Mouse (Mus musculus) heart, embryonic 10.5 days (tissue): ENCODE data around the gene Casp2. TPM values are rescaled to one million over a fixed set of nuclear protein-coding genes. Genes with fewer than 3 reads are reported as not detected.
A peak's percentile ranks its signal among the peaks of the same experiment; 100 is the strongest.

Experiments used
- DNase-seq: peaks from one replicate; pipeline ENCODE4 v3.0.0-alpha.2; 2017; ENCODE audit warnings: low spot score
- H3K27ac ChIP-seq: fragments of 300-500 bp; sonication (generic); 2 replicates; pipeline ENCODE4 v1.5.1; 2016; ENCODE audit warnings: mild to moderate bottlenecking
- H3K27me3 ChIP-seq: fragments of 300-500 bp; sonication (generic); 2 replicates; pipeline ENCODE4 v1.6.1; 2016; ENCODE audit warnings: mild to moderate bottlenecking; ENCODE audit not compliant: poor library complexity, insufficient read depth, severe bottlenecking
- H3K36me3 ChIP-seq: fragments of 300-500 bp; sonication (generic); 2 replicates; pipeline ENCODE4 v1.6.1; 2016; ENCODE audit warnings: mild to moderate bottlenecking, moderate library complexity
- H3K4me1 ChIP-seq: fragments of 300-500 bp; sonication (generic); 2 replicates; pipeline ENCODE4 v1.6.1; 2016; ENCODE audit warnings: mild to moderate bottlenecking
- H3K4me3 ChIP-seq: fragments of 300-500 bp; sonication (generic); 2 replicates; pipeline ENCODE4 v1.5.1; 2016; ENCODE audit warnings: mild to moderate bottlenecking, moderate library complexity
- H3K9me3 ChIP-seq: fragments of 300-500 bp; sonication (generic); 2 replicates; pipeline ENCODE4 v1.6.1; 2016; ENCODE audit warnings: mild to moderate bottlenecking, moderate library complexity
- WGBS: fragments of 180-500 bp; shearing (Covaris S2); methylation state at CpG from one replicate; pipeline ENCODE4 v1.1.7; 2016; 5-methylcytosine and 5-hydroxymethylcytosine counted together
- polyA plus RNA-seq: library from polyadenylated mRNA; unstranded; fragments of >200 nt; fragmentation: Nextera tagmentation; extraction: Ambion mirVana; gene quantifications from 2 replicates; pipeline ENCODE4 v1.2.1, GENCODE M21; 2016

The Casp2 gene
- polyA plus RNA-seq, 1 experiment from 2014 or later, result 45.2 TPM

GRCm38 (mm10) chr6:42295549-42296094 is 30.8 kb downstream of the Casp2 start:
- Histone ChIP-seq H3K9me3 (no peaks in the 10 kb centered on the region), H3K27me3 (no peaks in the 10 kb centered on the region), H3K27ac (no peak overlapping the region), H3K4me1 (no peaks in the 10 kb centered on the region), H3K36me3 (peaks cover 47% of the 10 kb centered on the region), H3K4me3 (no peak overlapping the region)
- no peak for DNase-seq
- 76% methylated on average over 3 of the region's 3 CpGs for WGBS

- WGBS, result 74% methylated on average over 5 of the region's 5 CpGs
- H3K27ac ChIP-seq, result no peak overlapping the region
- H3K9me3 ChIP-seq, result no peaks in the 10 kb centered on the region
- H3K4me3 ChIP-seq, result no peak overlapping the region
- no peaks in the 10 kb centered on the region for H3K27me3 ChIP-seq
- H3K4me1 ChIP-seq, result no peaks in the 10 kb centered on the region
- peak; percentile 66 for DNase-seq
- peaks cover 20% of the 10 kb centered on the region for H3K36me3 ChIP-seq
Measured at GRCm38 (mm10) chr6:42299362-42299761, 34.6 kb downstream of the Casp2 start.

DNA sequence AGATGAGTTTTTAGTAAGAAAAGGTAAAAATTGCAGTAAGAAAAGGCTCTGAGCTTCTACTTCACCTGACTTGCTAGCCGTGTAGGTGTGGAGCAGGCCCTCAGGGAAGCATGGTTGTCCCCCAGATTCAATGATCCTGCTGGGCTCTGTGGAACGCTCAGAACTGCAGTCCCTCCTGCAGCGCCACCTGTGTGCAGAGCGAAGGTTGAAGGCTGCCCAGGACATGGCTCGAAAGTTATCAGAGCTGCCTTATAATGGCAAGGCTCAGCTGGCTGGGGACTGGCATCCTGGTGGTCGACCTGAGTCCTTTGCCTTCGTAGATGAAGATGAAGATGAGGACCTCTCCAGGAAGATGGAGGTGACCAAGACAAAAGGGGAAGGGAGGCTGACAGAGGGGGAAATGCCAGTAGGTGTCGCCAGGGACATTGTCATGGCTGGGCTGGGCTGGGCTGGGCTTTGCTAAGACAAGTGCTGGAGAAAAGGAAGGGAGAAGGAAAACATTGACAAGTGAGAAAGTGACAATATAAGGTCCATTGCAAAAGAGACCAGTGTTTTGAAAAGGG is 45.1 kb downstream of the Casp2 start:
- no peaks in the 10 kb centered on the region for H3K27me3 ChIP-seq
- H3K4me3 ChIP-seq, result no peak overlapping the region
- H3K36me3 ChIP-seq, result peaks cover 42% of the 10 kb centered on the region
- WGBS, result 42% methylated on average over 8 of the region's 8 CpGs
- H3K27ac ChIP-seq, result no peak overlapping the region
- DNase-seq, result peak; percentile 72
- H3K9me3 ChIP-seq, result no peaks in the 10 kb centered on the region
- H3K4me1 ChIP-seq, result no peaks in the 10 kb centered on the region

- 87% methylated on average over 2 of the region's 2 CpGs for WGBS
- no peaks in the 10 kb centered on the region for H3K4me1 ChIP-seq
- H3K4me3 ChIP-seq, result no peak overlapping the region
- peak; percentile 9 for DNase-seq
- no peak overlapping the region for H3K27ac ChIP-seq
- peaks cover 42% of the 10 kb centered on the region for H3K36me3 ChIP-seq
- H3K9me3 ChIP-seq, result no peaks in the 10 kb centered on the region
- no peaks in the 10 kb centered on the region for H3K27me3 ChIP-seq
Measured at GRCm38 (mm10) chr6:42310427-42311053, 45.8 kb downstream of the Casp2 start.

GRCm38 (mm10) chr6:42318293-42318692 is 53.5 kb downstream of the Casp2 start:
- Histone ChIP-seq H3K4me1 (peaks cover under 1% of the 10 kb centered on the region; the same call in 1 of the 2 replicates), H3K36me3 (peaks cover 13% of the 10 kb centered on the region; the same call in 1 of the 2 replicates), H3K9me3 (no peaks in the 10 kb centered on the region), H3K27ac (no peak overlapping the region), H3K4me3 (no peak overlapping the region), H3K27me3 (peaks cover 36% of the 10 kb centered on the region)
- no peak for DNase-seq
- 73% methylated on average over 4 of the region's 4 CpGs for WGBS

- WGBS, result under 1% methylated on average over 28 of the region's 28 CpGs
Measured at GRCm38 (mm10) chr6:42323371-42324066, 58.7 kb downstream of the Casp2 start.

GRCm38 (mm10) chr6:42324067-42324481 is 59.3 kb downstream of the Casp2 start:
- peak; percentile 75 for DNase-seq
- peak overlapping the region; percentile 65 for H3K27ac ChIP-seq
- under 1% methylated on average over 29 of the region's 32 CpGs for WGBS
- peak overlapping the region; percentile 74 for H3K4me3 ChIP-seq
- H3K4me1 ChIP-seq, result peaks cover 21% of the 10 kb centered on the region
- H3K9me3 ChIP-seq, result no peaks in the 10 kb centered on the region
- no peaks in the 10 kb centered on the region for H3K36me3 ChIP-seq
- peaks cover 52% of the 10 kb centered on the region for H3K27me3 ChIP-seq

More at GRCm38 (mm10) chr6:42323371-42324066, 58.7 kb downstream of the Casp2 start:
- peaks cover 21% of the 10 kb centered on the region for H3K4me1 ChIP-seq
- peak overlapping the region; percentile 74 for H3K4me3 ChIP-seq
- no peak overlapping the region for H3K27ac ChIP-seq
- no peak for DNase-seq
- H3K9me3 ChIP-seq, result no peaks in the 10 kb centered on the region
- H3K36me3 ChIP-seq, result no peaks in the 10 kb centered on the region
- H3K27me3 ChIP-seq, result peaks cover 52% of the 10 kb centered on the region

DNA sequence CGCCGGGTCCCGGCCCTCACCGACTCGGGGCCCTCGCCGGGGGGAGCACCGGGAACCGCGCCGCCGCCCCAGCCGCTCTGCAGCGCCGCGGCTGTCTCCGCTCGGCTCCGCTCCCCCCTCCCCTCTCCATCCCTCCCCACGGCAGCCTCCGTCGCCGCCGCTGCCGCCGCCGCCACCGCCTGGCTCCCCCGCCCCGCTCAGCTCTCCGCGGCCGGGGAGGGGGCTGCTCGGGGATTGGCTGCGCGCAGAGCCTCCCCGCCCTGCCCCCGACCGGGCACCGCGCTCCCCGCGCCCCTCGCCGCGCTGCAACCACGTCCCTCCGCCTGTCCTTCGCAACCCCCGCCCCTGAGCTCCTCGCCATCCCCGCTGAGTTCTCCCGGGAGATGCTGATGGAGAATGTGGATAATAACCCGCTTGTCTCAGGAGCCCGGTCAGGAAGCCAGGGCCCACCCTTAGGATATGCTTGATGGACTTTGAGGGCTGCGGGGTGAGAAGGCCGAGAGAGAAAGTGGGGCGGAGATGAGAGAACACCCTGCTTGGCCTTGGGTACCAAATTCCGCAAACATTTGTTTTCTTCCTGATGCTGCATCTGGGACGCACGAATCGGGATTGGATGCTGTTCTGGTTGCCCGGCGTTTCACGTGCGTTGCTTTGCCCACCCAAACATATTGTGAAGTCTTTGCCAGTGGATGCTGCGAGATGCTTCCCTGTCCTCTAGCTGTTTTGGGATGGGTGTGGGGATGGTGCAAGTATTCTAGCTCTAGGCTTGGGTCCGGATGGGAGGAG is 59.9 kb downstream of the Casp2 start, which contains the start of gene Fam131b:
Fam131b (minus strand) TSS at position 162 of the 786 bp plus-strand sequence.
- H3K4me1 ChIP-seq, result peaks cover 21% of the 10 kb centered on the region
- H3K9me3 ChIP-seq, result no peaks in the 10 kb centered on the region
- H3K27me3 ChIP-seq, result peaks cover 50% of the 10 kb centered on the region
- peak; percentile 77 for DNase-seq
- H3K27ac ChIP-seq, result peak within 1 kb of the TSS; percentile 65
- under 1% methylated on average over 43 of the region's 68 CpGs for WGBS
- H3K36me3 ChIP-seq, result no peaks in the 10 kb centered on the region
- H3K4me3 ChIP-seq, result peak within 1 kb of the TSS; percentile 74

DNA sequence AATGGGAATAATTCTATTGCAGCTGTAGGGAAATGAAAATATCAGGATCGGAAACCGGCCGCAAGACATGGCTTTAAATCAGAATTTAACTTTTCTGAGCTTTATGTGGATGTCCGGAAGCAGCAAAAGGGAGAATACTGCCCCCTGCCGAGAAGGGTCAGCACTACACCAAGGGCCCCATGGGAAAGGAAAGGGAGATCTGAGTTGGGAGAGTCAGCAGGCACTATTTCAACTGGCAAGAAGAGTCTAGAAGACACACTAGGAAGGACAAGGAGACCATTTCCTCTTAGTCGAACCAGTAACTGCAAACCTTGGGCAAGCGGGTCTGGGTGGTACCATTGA is 60.5 kb downstream of the Casp2 start:
- Histone ChIP-seq H3K4me3 (peak overlapping the region; percentile 74), H3K36me3 (no peaks in the 10 kb centered on the region), H3K9me3 (no peaks in the 10 kb centered on the region), H3K27me3 (peaks cover 47% of the 10 kb centered on the region), H3K4me1 (peaks cover 21% of the 10 kb centered on the region), H3K27ac (no peak overlapping the region)
- WGBS, result 4% methylated on average over 7 of the region's 7 CpGs
- peak; percentile 83 for DNase-seq

GRCm38 (mm10) chr6:42326509-42326908 is 61.7 kb downstream of the Casp2 start:
- Histone ChIP-seq H3K27ac (no peak overlapping the region), H3K9me3 (no peaks in the 10 kb centered on the region), H3K4me3 (no peak overlapping the region), H3K4me1 (peaks cover 21% of the 10 kb centered on the region), H3K27me3 (peaks cover 43% of the 10 kb centered on the region), H3K36me3 (no peaks in the 10 kb centered on the region)
- 77% methylated on average over 3 of the region's 3 CpGs for WGBS
- DNase-seq, result no peak

DNA sequence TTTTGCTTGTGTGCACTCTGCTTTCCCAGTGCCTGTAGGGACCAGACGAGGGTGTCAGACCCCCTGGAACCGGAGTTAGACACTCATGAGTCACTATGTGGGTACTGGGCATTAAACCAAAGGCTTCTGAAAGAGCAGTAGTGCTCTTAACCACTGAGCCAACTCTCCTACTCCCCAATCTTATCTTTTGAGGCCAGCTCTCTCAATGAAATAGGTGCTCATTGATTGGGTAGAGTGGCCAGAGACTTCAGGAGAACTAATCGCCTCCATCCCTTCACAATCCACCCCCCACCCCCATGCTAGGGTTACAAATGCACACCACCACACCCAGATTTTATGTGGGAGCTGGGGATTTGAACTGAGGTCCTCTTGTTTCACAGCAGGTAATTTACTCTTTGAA is 64.0 kb downstream of the Casp2 start:
- WGBS, result 66% methylated on average over 3 of the region's 3 CpGs
- H3K4me1 ChIP-seq, result peaks cover 16% of the 10 kb centered on the region
- no peak for DNase-seq
- H3K36me3 ChIP-seq, result no peaks in the 10 kb centered on the region
- no peaks in the 10 kb centered on the region for H3K9me3 ChIP-seq
- peaks cover 20% of the 10 kb centered on the region for H3K27me3 ChIP-seq
- H3K4me3 ChIP-seq, result no peak overlapping the region
- no peak overlapping the region for H3K27ac ChIP-seq

DNA sequence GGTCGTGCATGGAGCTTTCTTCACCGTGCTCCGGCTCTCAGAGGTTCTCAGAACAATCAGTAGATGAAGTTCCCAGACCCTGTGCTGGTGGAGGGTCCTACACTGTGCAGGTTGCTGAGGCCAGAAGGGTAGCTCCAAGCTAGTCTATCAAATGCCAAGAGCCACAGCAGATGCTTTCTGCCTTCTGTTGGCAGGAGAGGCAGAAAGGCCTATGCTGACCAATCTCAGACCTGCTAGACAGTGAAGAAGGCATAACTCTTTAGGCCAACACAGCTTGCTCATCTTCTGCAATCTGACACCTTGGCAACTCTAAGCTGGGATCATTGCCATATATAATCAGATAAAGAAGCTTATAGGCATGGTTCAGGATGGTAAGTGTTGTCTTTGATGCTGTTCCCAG is 65.4 kb downstream of the Casp2 start:
- WGBS, result 62% methylated on average over 3 of the region's 3 CpGs
- Histone ChIP-seq H3K36me3 (no peaks in the 10 kb centered on the region), H3K9me3 (no peaks in the 10 kb centered on the region), H3K4me3 (no peak overlapping the region), H3K4me1 (peaks cover 1% of the 10 kb centered on the region; the same call in 1 of the 2 replicates), H3K27me3 (peaks cover 6% of the 10 kb centered on the region), H3K27ac (no peak overlapping the region)
- DNase-seq, result no peak
